Mouse (Mus musculus) olfactory bulb, adult 2 months (tissue): ENCODE results near the gene Ptprn2.

Source experiments
- CTCF ChIP-seq: fragments of 200-500 bp; IDR thresholded peaks from 2 replicates; pipeline ENCODE4 v1.5.1; 2012; ENCODE audit warnings: low read depth, mild to moderate bottlenecking, low read length, moderate library complexity; ENCODE audit not compliant: insufficient read depth
- POLR2A ChIP-seq: fragments of 200-500 bp; IDR thresholded peaks from 2 replicates; pipeline ENCODE4 v1.6.1; 2012; ENCODE audit warnings: mild to moderate bottlenecking, low read depth, low read length, moderate library complexity; ENCODE audit not compliant: insufficient read depth

- TF ChIP-seq CTCF (no peak), POLR2A (no peak)
Measured at GRCm38 (mm10) chr12:117157660-117158386, 672.3 kb downstream of the Ptprn2 start.
